Mouse (Mus musculus): ENCODE data around the gene March9. TPM values are rescaled to one million over a fixed set of nuclear protein-coding genes. Genes with fewer than 3 reads are reported as not detected.
A peak's percentile ranks its signal among the peaks of the same experiment; 100 is the strongest.

Gene March9
- total and polyA plus RNA-seq, 3 experiments = 2.1 to 5.2 TPM; not detected in 1

- peak within 1 kb of the TSS; percentile 88 for H3K9ac ChIP-seq (ENCODE audit: control insufficient read depth, low read depth, low read length, poor library complexity, severe bottlenecking)
- TF ChIP-seq NELFE (IDR thresholded peaks at IDR 0.05; ENCODE audit: low read depth, low read length) (peak; percentile 88), MAZ (IDR thresholded peaks at IDR 0.05; ENCODE audit: low read depth, low read length) (peak; percentile 83; the same call in 1 of the 2 replicates), MAX (IDR thresholded peaks at IDR 0.05; ENCODE audit: low read length) (peak; percentile 89), ZKSCAN1 (IDR thresholded peaks at IDR 0.05; ENCODE audit: low read depth, low read length) (no peak), SIN3A (IDR thresholded peaks at IDR 0.05; ENCODE audit: low read length) (peak; percentile 95), POLR2AphosphoS2 (IDR thresholded peaks at IDR 0.05; ENCODE audit: low read length) (peak; percentile 75; the same call in 1 of the 2 replicates), EP300 (IDR thresholded peaks at IDR 0.05; ENCODE audit: low read depth in 1 of 2, low read length in 2 of 2) (no peak), TCF12 (IDR thresholded peaks at IDR 0.05; ENCODE audit: low read depth, low read length) (peak; percentile 46; the same call in 1 of the 2 replicates), BHLHE40 (IDR thresholded peaks at IDR 0.05; ENCODE audit: borderline replicate concordance, low read depth, low read length) (peak; percentile 72; the same call in 1 of the 2 replicates), NRF1 (IDR thresholded peaks at IDR 0.05; ENCODE audit: insufficient read depth, low read depth, low read length, poor library complexity, severe bottlenecking) (no peak), HCFC1 (IDR thresholded peaks at IDR 0.05; ENCODE audit: low read depth, low read length) (peak; percentile 91), MXI1 (IDR thresholded peaks at IDR 0.05; ENCODE audit: low read depth, low read length) (peak; percentile 91), USF2 (IDR thresholded peaks at IDR 0.05; ENCODE audit: borderline replicate concordance in 1 of 2, insufficient read depth in 1 of 2, low read depth in 1 of 2, low read length in 2 of 2) (no peak), SMC3 (IDR thresholded peaks at IDR 0.05; ENCODE audit: low read depth, low read length) (peak; percentile 80), ETS1 (IDR thresholded peaks at IDR 0.05; ENCODE audit: low read depth, low read length) (no peak), CTCF (IDR thresholded peaks at IDR 0.05 in 2 of 3, conservative IDR thresholded peaks at IDR 0.05 in 1 of 3; ENCODE audit: control insufficient read depth in 1 of 3, insufficient read depth in 1 of 3, low read depth in 2 of 3, low read length in 3 of 3, poor library complexity in 1 of 3, severe bottlenecking in 1 of 3) (peak; percentile 80 to 96 (median 93)), ZMIZ1 (IDR thresholded peaks at IDR 0.05; ENCODE audit: low read depth, low read length) (peak; percentile 57; the same call in 1 of the 2 replicates), GABPA (IDR thresholded peaks at IDR 0.05; ENCODE audit: low read depth, low read length) (no peak), RAD21 (IDR thresholded peaks at IDR 0.05; ENCODE audit: low read depth, low read length) (peak; percentile 60), KAT2A (conservative IDR thresholded peaks at IDR 0.05; ENCODE audit: low read depth, low read length) (no peak; the same call in 1 of the 2 replicates), GATA1 (IDR thresholded peaks at IDR 0.05; ENCODE audit: low read depth, low read length) (no peak), MAFK (IDR thresholded peaks at IDR 0.05; ENCODE audit: borderline replicate concordance, low read depth, low read length) (no peak), E2F4 (IDR thresholded peaks at IDR 0.05; ENCODE audit: borderline replicate concordance, low read depth, low read length) (peak; percentile 83; the same call in 1 of the 2 replicates), POLR2AphosphoS5 (IDR thresholded peaks at IDR 0.05; ENCODE audit: borderline replicate concordance, low read depth, low read length) (no peak), ZNF384 (IDR thresholded peaks at IDR 0.05; ENCODE audit: low read depth, low read length) (no peak), ELF1 (IDR thresholded peaks at IDR 0.05; ENCODE audit: low read depth, low read length) (peak; percentile 51; the same call in 1 of the 2 replicates), ZC3H11A (IDR thresholded peaks at IDR 0.05; ENCODE audit: low read depth, low read length) (peak; percentile 37), UBTF (IDR thresholded peaks at IDR 0.05; ENCODE audit: borderline replicate concordance, insufficient read depth, low read depth, low read length) (no peak), TBP (IDR thresholded peaks at IDR 0.05; ENCODE audit: low read depth, low read length) (peak; percentile 64), MYB (IDR thresholded peaks at IDR 0.05; ENCODE audit: low read depth, low read length) (no peak), TAL1 (IDR thresholded peaks at IDR 0.05; ENCODE audit: low read length) (no peak), CHD1 (IDR thresholded peaks at IDR 0.05; ENCODE audit: low read depth, low read length) (no peak), JUND (IDR thresholded peaks at IDR 0.05; ENCODE audit: low read depth, low read length) (no peak), MYC (IDR thresholded peaks at IDR 0.05; ENCODE audit: low read depth, low read length) (peak; percentile 96)
Observed at GRCm38 (mm10) chr10:127030336-127031296, 29.4 kb downstream of the March9 start, which contains the start of gene Tsfm. Tsfm (minus strand) TSS chr10:127030840.

More at GRCm38 (mm10) chr10:127030336-127031296, 29.4 kb downstream of the March9 start, which contains the start of gene Tsfm:
- Histone ChIP-seq H3K4me3 (ENCODE audit: control insufficient read depth in 1 of 2, insufficient read depth in 1 of 2, low read depth in 2 of 2, low read length in 2 of 2) (peak within 1 kb of the TSS; percentile 79 to 92), H3K79me2 (ENCODE audit: control insufficient read depth, insufficient read depth, low read length, poor library complexity) (peaks cover 12% of the 10 kb centered on the region), H3K27me3 (ENCODE audit: control insufficient read depth in 1 of 2, insufficient read depth in 2 of 2, low read length in 2 of 2) (no peaks in the 10 kb centered on the region), H3K4me1 (ENCODE audit: control insufficient read depth in 1 of 2, insufficient read depth in 2 of 2, low read length in 2 of 2) (peaks cover 0 to 9% of the 10 kb centered on the region in 2 experiments; a peak in 2 of 4 replicates), H3K9me3 (replicated peaks; ENCODE audit: insufficient read depth, low read length) (no peaks in the 10 kb centered on the region), H3K27ac (ENCODE audit: control insufficient read depth, low read depth, low read length) (peak within 1 kb of the TSS; percentile 43), H3K36me3 (ENCODE audit: control insufficient read depth in 1 of 2, insufficient read depth in 2 of 2, low read length in 2 of 2) (peaks cover 5 to 10% of the 10 kb centered on the region in 2 experiments; a peak in 3 of 4 replicates)
- DNase-seq (ENCODE audit: low read depth, low spot score) = peak; percentile 94
